Mouse (Mus musculus): Measurements from ENCODE around the gene Kcnk5.

DNA sequence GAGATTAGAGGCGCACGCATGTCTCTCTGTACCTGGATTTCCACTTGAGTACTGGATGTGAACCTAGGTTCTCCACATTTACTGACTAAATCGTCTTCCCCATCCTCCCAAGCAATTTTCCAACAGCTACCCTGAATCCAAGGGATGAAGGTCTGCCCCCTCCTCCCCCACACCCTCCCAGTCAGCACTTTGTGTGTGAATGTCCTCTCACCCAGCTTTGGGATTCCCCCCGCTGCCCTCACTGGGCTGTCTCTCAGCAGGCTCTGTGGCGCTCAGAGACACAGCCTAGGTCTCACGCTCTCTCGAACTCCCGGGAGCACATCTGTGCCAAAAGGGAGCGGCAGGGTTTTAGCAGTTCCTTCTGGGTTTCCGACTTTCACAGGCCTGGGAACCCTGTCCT, 25.9 kb downstream of the Kcnk5 start:
- TF ChIP-seq MAFK (IDR thresholded peaks at IDR 0.05; ENCODE audit: borderline replicate concordance, low read depth, low read length) (no peak), EP300 (IDR thresholded peaks at IDR 0.05; ENCODE audit: low read depth in 1 of 2, low read length in 2 of 2) (no peak)

All from MEL (cell line).